Mouse (Mus musculus) embryo, embryonic 10.5 days (tissue): ENCODE measurements at regions not wholly inside any gene's neighbourhood (a gene's known extent, or its start where the extent isn't known, plus 50 kb on each side); places are given as distances from the start of the nearest gene placed in this dataset.
"Not testable (repeated sequence)": the region's sequence is repeated elsewhere in the genome, so short reads cannot be mapped to it uniquely, and the experiment has no call there.

Experiments used
- DNase-seq: peaks from one replicate; pipeline ENCODE4 v3.0.0-alpha.2; 2015; ENCODE audit warnings: low spot score

GRCm38 (mm10) chrX:122935358-122935757, 94.1 kb downstream of the Gm17521 start:
- DNase-seq, result no peak

- no peak for DNase-seq
Observed at GRCm38 (mm10) chrX:122892682-122893081, 136.8 kb downstream of the Gm17521 start.

- DNase-seq, result no peak
Observed at GRCm38 (mm10) chrX:122854453-122854852, 175.0 kb downstream of the Gm17521 start.

GRCm38 (mm10) chrX:122831222-122831621, 198.2 kb downstream of the Gm17521 start:
- not testable (repeated sequence) for DNase-seq

- peak; percentile 46 for DNase-seq
Observed at GRCm38 (mm10) chrX:122826035-122826434, 203.4 kb downstream of the Gm17521 start.
